In the genomic region with DNA sequence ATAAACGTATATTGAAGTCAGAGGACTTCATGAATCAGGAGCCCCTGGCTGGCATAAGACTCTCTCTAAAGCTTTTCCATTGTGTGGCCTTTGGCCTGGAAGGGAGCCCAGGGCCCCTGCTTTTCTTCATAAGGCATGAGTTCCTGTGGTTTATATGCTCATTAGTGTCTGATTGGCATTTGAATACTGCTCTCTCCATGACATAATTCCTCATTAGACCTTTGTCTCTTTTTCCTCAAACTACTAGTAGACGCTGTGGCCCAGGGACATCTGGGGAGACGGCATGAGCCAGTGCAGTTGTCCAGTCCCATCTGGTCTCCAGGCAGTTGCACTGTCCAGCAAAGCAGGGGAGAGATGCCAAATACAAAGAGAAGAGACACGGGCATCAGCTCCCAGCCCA, we compare ENCODE assay signal across 19 mouse cellular contexts.
DNase-seq lines count a peak whose midpoint lies in the region; ATAC-seq and TF ChIP-seq lines count a peak whose summit lies in the region.
"Had no signal": no experiment of that assay in that cellular context is flagged by ENCODE, and none has a peak within 500 bp of the region (broad histone marks: within the 10 kb centered on the region; RNA-seq: fewer than 3 reads in every experiment).

No protein-coding gene starts in this region.

- H3K36me3 ChIP-seq in hindbrain, embryonic 16.5 days (ENCODE audit: control insufficient read depth, insufficient read depth, low read length), result no peaks in the 10 kb centered on the region
- no peaks in the 10 kb centered on the region for H3K36me3 ChIP-seq in hindbrain, embryonic 10.5 days
- no peaks in the 10 kb centered on the region for H3K36me3 ChIP-seq in forebrain, embryonic 14.5 days (ENCODE audit: control insufficient read depth, insufficient read depth, low read length)
- H3K36me3 ChIP-seq in intestine, embryonic 15.5 days, result no peaks in the 10 kb centered on the region
- H3K36me3 ChIP-seq: embryonic facial prominence, embryonic 13.5 days; kidney, embryonic 15.5 days; limb, embryonic 15.5 days; liver, embryonic 15.5 days; midbrain, embryonic 12.5 days had no signal

- WGBS in hindbrain, embryonic 16.5 days, result 34% methylated on average over 4 of the region's 4 CpGs
- WGBS in hindbrain, embryonic 10.5 days, result 63% methylated on average over 4 of the region's 4 CpGs
- WGBS in forebrain, embryonic 14.5 days, result 4% methylated on average over 4 of the region's 4 CpGs
- 81% methylated on average over 4 of the region's 4 CpGs for WGBS in intestine, embryonic 15.5 days

- no peak overlapping the region for H3K4me2 ChIP-seq in hindbrain, embryonic 16.5 days (ENCODE audit: low read length)
- H3K4me2 ChIP-seq in forebrain, embryonic 14.5 days (ENCODE audit: low read length), result no peak overlapping the region
- no peak overlapping the region for H3K4me2 ChIP-seq in intestine, embryonic 15.5 days (replicated peaks)
- H3K4me2 ChIP-seq: embryonic facial prominence, embryonic 13.5 days; kidney, embryonic 15.5 days; limb, embryonic 15.5 days; liver, embryonic 15.5 days; midbrain, embryonic 12.5 days had no signal

- H3K27ac ChIP-seq in hindbrain, embryonic 16.5 days (ENCODE audit: low read depth, low read length), result no peak overlapping the region
- no peak overlapping the region for H3K27ac ChIP-seq in hindbrain, embryonic 10.5 days
- no peak overlapping the region for H3K27ac ChIP-seq in forebrain, embryonic 14.5 days (ENCODE audit: low read depth, low read length)
- H3K27ac ChIP-seq in intestine, embryonic 15.5 days, result no peak overlapping the region
- H3K27ac ChIP-seq: embryonic facial prominence, embryonic 13.5 days; limb, embryonic 15.5 days; liver, embryonic 15.5 days; macrophage; midbrain, embryonic 12.5 days had no signal

- H3K4me1 ChIP-seq in hindbrain, embryonic 16.5 days (ENCODE audit: control insufficient read depth, insufficient read depth, low read depth, low read length), result no peaks in the 10 kb centered on the region
- H3K4me1 ChIP-seq in hindbrain, embryonic 10.5 days (replicated peaks), result no peaks in the 10 kb centered on the region
- peaks cover 3% of the 10 kb centered on the region; the same call in 1 of the 2 replicates for H3K4me1 ChIP-seq in forebrain, embryonic 14.5 days (ENCODE audit: control insufficient read depth, insufficient read depth, low read length)
- H3K4me1 ChIP-seq in intestine, embryonic 15.5 days (replicated peaks), result no peaks in the 10 kb centered on the region
- H3K4me1 ChIP-seq: embryonic facial prominence, embryonic 13.5 days; limb, embryonic 15.5 days; liver, embryonic 15.5 days; midbrain, embryonic 12.5 days had no signal

- TF ChIP-seq POLR2A in brain, embryonic 14.5 days (IDR thresholded peaks at IDR 0.05; ENCODE audit: borderline replicate concordance, extremely low read depth, insufficient read depth, insufficient read length, poor library complexity, severe bottlenecking), result no peak

- H3K4me3 ChIP-seq in hindbrain, embryonic 16.5 days (ENCODE audit: low read length), result no peak overlapping the region
- H3K4me3 ChIP-seq in hindbrain, embryonic 10.5 days, result no peak overlapping the region
- H3K4me3 ChIP-seq in forebrain, embryonic 14.5 days (ENCODE audit: low read depth, low read length), result no peak overlapping the region
- no peak overlapping the region for H3K4me3 ChIP-seq in intestine, embryonic 15.5 days (replicated peaks)
- H3K4me3 ChIP-seq: embryonic facial prominence, embryonic 13.5 days; kidney, embryonic 15.5 days; limb, embryonic 15.5 days; liver, embryonic 15.5 days; midbrain, embryonic 12.5 days had no signal

- no peaks in the 10 kb centered on the region for H3K27me3 ChIP-seq in hindbrain, embryonic 16.5 days (replicated peaks; ENCODE audit: control insufficient read depth, insufficient read depth, low read length)
- no peaks in the 10 kb centered on the region for H3K27me3 ChIP-seq in hindbrain, embryonic 10.5 days (ENCODE audit: insufficient read depth, poor library complexity, severe bottlenecking)
- no peaks in the 10 kb centered on the region for H3K27me3 ChIP-seq in forebrain, embryonic 14.5 days (replicated peaks; ENCODE audit: control insufficient read depth, insufficient read depth, low read length)
- no peaks in the 10 kb centered on the region for H3K27me3 ChIP-seq in intestine, embryonic 15.5 days (replicated peaks)
- H3K27me3 ChIP-seq: embryonic facial prominence, embryonic 13.5 days; kidney, embryonic 15.5 days; limb, embryonic 15.5 days; liver, embryonic 15.5 days; midbrain, embryonic 12.5 days had no signal

- no peak overlapping the region for H3K9ac ChIP-seq in hindbrain, embryonic 16.5 days (ENCODE audit: low read depth, low read length)
- H3K9ac ChIP-seq in forebrain, embryonic 14.5 days (ENCODE audit: low read length), result no peak overlapping the region
- no peak overlapping the region for H3K9ac ChIP-seq in intestine, embryonic 15.5 days
- H3K9ac ChIP-seq: embryonic facial prominence, embryonic 13.5 days; kidney, embryonic 15.5 days; limb, embryonic 15.5 days; liver, embryonic 15.5 days; midbrain, embryonic 12.5 days had no signal

- peak; percentile 84 for ATAC-seq in hindbrain, embryonic 16.5 days
- ATAC-seq in forebrain, embryonic 14.5 days, result peak; percentile 87
- no peak for ATAC-seq in intestine, embryonic 15.5 days
- ATAC-seq: intestine, embryonic 16.5 days had no signal

- no peaks in the 10 kb centered on the region for H3K9me3 ChIP-seq in hindbrain, embryonic 16.5 days (ENCODE audit: control insufficient read depth, low read length)
- H3K9me3 ChIP-seq in hindbrain, embryonic 10.5 days, result no peaks in the 10 kb centered on the region
- H3K9me3 ChIP-seq in forebrain, embryonic 14.5 days (replicated peaks; ENCODE audit: control insufficient read depth, low read length), result no peaks in the 10 kb centered on the region
- no peaks in the 10 kb centered on the region for H3K9me3 ChIP-seq in intestine, embryonic 15.5 days
- H3K9me3 ChIP-seq: embryonic facial prominence, embryonic 13.5 days; kidney, embryonic 15.5 days; limb, embryonic 15.5 days; liver, embryonic 15.5 days; midbrain, embryonic 12.5 days had no signal

- TF ChIP-seq CTCF in brain, embryonic 14.5 days (IDR thresholded peaks at IDR 0.05; ENCODE audit: borderline replicate concordance, extremely low read depth, insufficient read depth, insufficient read length), result no peak

- no peak for DNase-seq in hindbrain, embryonic 10.5 days (ENCODE audit: low spot score)
- peak; percentile 90 for DNase-seq in brain, embryonic 14.5 days (ENCODE audit: low read depth)
- DNase-seq in forebrain, embryonic 14.5 days (ENCODE audit: low spot score), result peak; percentile 82
- peak; percentile 79 for DNase-seq in retina, embryonic 14.5 days (ENCODE audit: low spot score)
- no peak for DNase-seq in layer of hippocampus, postnatal 25 days (ENCODE audit: extremely low spot score in 1 of 2, low spot score in 1 of 2)
- DNase-seq: adrenal gland, postnatal 10 days; cerebellum, adult 18-20 months; gastrocnemius, postnatal 36 days; kidney, postnatal 4 days; thymus, postnatal 25 days had no signal

Comparison
In these comparisons a context has a peak if more than half of its experiments do, and no peak if none do; other contexts are left out.
1. DNase-seq: peak in brain, embryonic 14.5 days (single experiment), forebrain, embryonic 14.5 days (single experiment) and retina, embryonic 14.5 days (single experiment); none in hindbrain, embryonic 10.5 days (single experiment) and layer of hippocampus, postnatal 25 days (0 of 2).